Mouse (Mus musculus) heart, adult 2 months (tissue): ENCODE measurements at regions not wholly inside any gene's neighbourhood (a gene's known extent, or its start where the extent isn't known, plus 50 kb on each side); places are given as distances from the start of the nearest gene placed in this dataset.

Source experiments
- CTCF ChIP-seq: fragments of 200-600 bp; IDR thresholded peaks from 2 replicates; pipeline ENCODE4 v1.8.1; 2022; ENCODE audit warnings: antibody characterized with exemption, mild to moderate bottlenecking, moderate library complexity
- EP300 ChIP-seq: fragments of 200-500 bp; IDR thresholded peaks from 2 replicates; pipeline ENCODE4 v1.6.1; 2011; ENCODE audit warnings: low read depth, low read length, control low read depth; ENCODE audit not compliant: insufficient read depth
- POLR2A ChIP-seq: fragments of 200-500 bp; IDR thresholded peaks from 2 replicates; pipeline ENCODE4 v1.6.1; 2011; ENCODE audit warnings: mild to moderate bottlenecking, low read depth, low read length, control low read depth; ENCODE audit not compliant: insufficient read depth

DNA sequence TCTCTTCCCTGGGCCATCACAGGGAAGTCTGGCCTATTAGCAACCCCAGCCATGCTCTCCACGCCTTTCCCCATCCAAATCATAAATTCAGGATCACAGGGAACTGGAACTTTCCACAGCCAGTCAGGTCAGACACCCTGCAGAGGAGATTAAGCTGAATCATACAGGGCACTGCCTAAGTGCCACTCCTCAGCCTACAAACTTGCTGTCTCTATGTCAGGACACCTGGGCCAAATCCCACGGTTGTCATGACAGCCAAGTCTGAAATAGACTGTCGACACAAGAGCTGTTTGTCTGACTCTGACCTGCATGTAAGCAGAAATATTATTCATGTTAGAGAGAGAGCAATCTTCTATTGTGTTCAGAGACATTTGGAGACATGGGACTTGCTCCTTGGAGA is 374.0 kb upstream of the Trib2 start:
- TF ChIP-seq POLR2A: no peak
- no peak for TF ChIP-seq CTCF
- 0 out of 2 replicates have a peak, but pooled peaks have one; percentile 42 for TF ChIP-seq EP300
